Comparison of ENCODE assay signal across 9 mouse cellular contexts in genomic region chr8:57328931-57329341, GRCm38 (mm10). TPM values are rescaled to one million over a fixed set of nuclear protein-coding genes. Genes with fewer than 3 reads are reported as not detected.
A peak's percentile ranks its signal among the peaks of the same experiment; 100 is the strongest.
DNase-seq lines count a peak whose midpoint lies in the region; ATAC-seq and TF ChIP-seq lines count a peak whose summit lies in the region.
"Had no signal": no experiment of that assay in that cellular context is flagged by ENCODE, and none has a peak within 500 bp of the region (broad histone marks: within the 10 kb centered on the region; RNA-seq: fewer than 3 reads in every experiment).

No protein-coding gene starts in this region.

- no peaks in the 10 kb centered on the region for H3K9me3 ChIP-seq in lung, postnatal 0 days (ENCODE audit: low read length)
- H3K9me3 ChIP-seq in heart, embryonic 13.5 days: no peaks in the 10 kb centered on the region
- H3K9me3 ChIP-seq in limb, embryonic 13.5 days: no peaks in the 10 kb centered on the region
- no peaks in the 10 kb centered on the region for H3K9me3 ChIP-seq in stomach, embryonic 14.5 days (ENCODE audit: control insufficient read depth, low read depth, low read length)

- no peak overlapping the region for H3K27ac ChIP-seq in lung, postnatal 0 days (ENCODE audit: low read length)
- H3K27ac ChIP-seq in heart, embryonic 13.5 days (replicated peaks): peak overlapping the region; percentile 99
- H3K27ac ChIP-seq in limb, embryonic 13.5 days: peak overlapping the region; percentile 90; the same call in 1 of the 2 replicates
- peak overlapping the region; percentile 85 for H3K27ac ChIP-seq in stomach, embryonic 14.5 days (ENCODE audit: low read length)

- no peaks in the 10 kb centered on the region; the same call in 1 of the 2 replicates for H3K4me1 ChIP-seq in lung, postnatal 0 days (ENCODE audit: insufficient read depth, low read depth, low read length)
- H3K4me1 ChIP-seq in heart, embryonic 13.5 days: peaks cover 38% of the 10 kb centered on the region
- H3K4me1 ChIP-seq in limb, embryonic 13.5 days: peaks cover 57% of the 10 kb centered on the region
- H3K4me1 ChIP-seq in stomach, embryonic 14.5 days (ENCODE audit: control insufficient read depth, insufficient read depth, low read length): peaks cover 9% of the 10 kb centered on the region; the same call in 1 of the 2 replicates

- no peak for DNase-seq in lung, postnatal 0 days (ENCODE audit: low spot score)
- no peak for DNase-seq in lung, postnatal 14 days
- DNase-seq in spleen, postnatal 4 days (ENCODE audit: low spot score in 2 of 2): no peak
- DNase-seq in spleen, adult 12 weeks (ENCODE audit: low spot score): no peak
- DNase-seq in testis, postnatal 14 days (ENCODE audit: low spot score): no peak
- DNase-seq: cerebellum, adult 2 months had no signal

- peaks cover 85% of the 10 kb centered on the region for H3K27me3 ChIP-seq in lung, postnatal 0 days (replicated peaks; ENCODE audit: insufficient read depth, low read length)
- H3K27me3 ChIP-seq in heart, embryonic 13.5 days (replicated peaks): no peaks in the 10 kb centered on the region
- peaks cover 51% of the 10 kb centered on the region for H3K27me3 ChIP-seq in limb, embryonic 13.5 days
- peaks cover 18% of the 10 kb centered on the region for H3K27me3 ChIP-seq in stomach, embryonic 14.5 days (ENCODE audit: control insufficient read depth, insufficient read depth, low read length)

- H3K4me3 ChIP-seq in lung, postnatal 0 days (ENCODE audit: low read depth, low read length): peak overlapping the region; percentile 24
- peak overlapping the region; percentile 95 for H3K4me3 ChIP-seq in heart, embryonic 13.5 days
- H3K4me3 ChIP-seq in limb, embryonic 13.5 days: peak overlapping the region; percentile 81
- H3K4me3 ChIP-seq in stomach, embryonic 14.5 days (ENCODE audit: low read depth, low read length): peak overlapping the region; percentile 66

- 2% methylated on average over 19 of the region's 19 CpGs for WGBS in lung, postnatal 0 days
- 2% methylated on average over 19 of the region's 19 CpGs for WGBS in heart, embryonic 13.5 days
- WGBS in limb, embryonic 13.5 days: 2% methylated on average over 19 of the region's 19 CpGs
- 5% methylated on average over 19 of the region's 19 CpGs for WGBS in stomach, embryonic 14.5 days

- TF ChIP-seq CTCF in lung, postnatal 0 days (IDR thresholded peaks at IDR 0.05): no peak

- TF ChIP-seq EP300 in lung, postnatal 0 days (IDR thresholded peaks at IDR 0.05): no peak

- peak; percentile 13; the same call in 1 of the 2 replicates for ATAC-seq in lung, postnatal 0 days
- peak; percentile 66; the same call in 1 of the 2 replicates for ATAC-seq in heart, embryonic 13.5 days (ENCODE audit: extremely low read depth, insufficient number of reproducible peaks, low FRiP score, low TSS enrichment)
- ATAC-seq in limb, embryonic 13.5 days (ENCODE audit: low FRiP score, low read depth): peak; percentile 70
- ATAC-seq in stomach, embryonic 14.5 days (ENCODE audit: insufficient number of reproducible peaks, insufficient read depth, low FRiP score, low read depth): peak; percentile 33; the same call in 1 of the 2 replicates

- no peak overlapping the region for H3K9ac ChIP-seq in lung, postnatal 0 days (replicated peaks; ENCODE audit: low read depth)
- H3K9ac ChIP-seq in heart, embryonic 13.5 days: peak overlapping the region; percentile 100
- H3K9ac ChIP-seq in limb, embryonic 13.5 days: peak overlapping the region; percentile 78
- peak overlapping the region; percentile 33; the same call in 1 of the 2 replicates for H3K9ac ChIP-seq in stomach, embryonic 14.5 days (replicated peaks; ENCODE audit: low read depth, low read length)

- H3K36me3 ChIP-seq in lung, postnatal 0 days (ENCODE audit: insufficient read depth, low read length): no peaks in the 10 kb centered on the region
- H3K36me3 ChIP-seq in heart, embryonic 13.5 days: peaks cover 32% of the 10 kb centered on the region
- H3K36me3 ChIP-seq in limb, embryonic 13.5 days: no peaks in the 10 kb centered on the region; the same call in 1 of the 2 replicates
- H3K36me3 ChIP-seq in stomach, embryonic 14.5 days (ENCODE audit: control insufficient read depth, insufficient read depth, low read length): no peaks in the 10 kb centered on the region; the same call in 1 of the 2 replicates

- peak overlapping the region; percentile 39 for H3K4me2 ChIP-seq in lung, postnatal 0 days (replicated peaks; ENCODE audit: low read depth, low read length)
- H3K4me2 ChIP-seq in heart, embryonic 13.5 days: peak overlapping the region; percentile 92
- H3K4me2 ChIP-seq in limb, embryonic 13.5 days (replicated peaks): peak overlapping the region; percentile 75
- H3K4me2 ChIP-seq in stomach, embryonic 14.5 days (replicated peaks; ENCODE audit: low read depth, low read length): peak overlapping the region; percentile 55

RNA-seq across cellular contexts. Expression of gene Hand2, which starts 8.2 kb away (rescaled TPM):
- polyA plus RNA-seq in lung, postnatal 0 days (2015; fragmentation: Nextera tagmentation; extraction: Ambion mirVana): 0.12 and 0.14 TPM in 2 replicates
- polyA plus RNA-seq in heart, embryonic 13.5 days (2015; fragmentation: Nextera tagmentation; extraction: Ambion mirVana): 11.6 and 12.0 TPM in 2 replicates
- 10.8 and 11.4 TPM in 2 replicates for polyA plus RNA-seq in limb, embryonic 13.5 days (2015; fragmentation: Nextera tagmentation; extraction: Ambion mirVana)
- 17.7 and 18.3 TPM in 2 replicates for polyA plus RNA-seq in stomach, embryonic 14.5 days (2014; fragmentation: Nextera tagmentation; extraction: Ambion mirVana)
- polyA plus RNA-seq: cerebellum, adult 2 months had no signal

Comparison
In these comparisons a context has a peak if more than half of its experiments do, and no peak if none do; other contexts are left out.
1. ATAC-seq: peak in every context shown above with its lines; median percentile 70 in limb, embryonic 13.5 days; 66 in heart, embryonic 13.5 days; 33 in stomach, embryonic 14.5 days; 13 in lung, postnatal 0 days.
2. H3K4me2 ChIP-seq: peak in every context shown above with its lines; median percentile 92 in heart, embryonic 13.5 days; 75 in limb, embryonic 13.5 days; 55 in stomach, embryonic 14.5 days; 39 in lung, postnatal 0 days.
3. H3K4me3 ChIP-seq: peak in every context shown above with its lines; median percentile 95 in heart, embryonic 13.5 days; 81 in limb, embryonic 13.5 days; 66 in stomach, embryonic 14.5 days; 24 in lung, postnatal 0 days.
4. RNA of gene Hand2, which starts 8.2 kb away (polyA plus RNA-seq): 17.7 to 18.3 TPM in stomach, embryonic 14.5 days, 11.6 to 12.0 TPM in heart, embryonic 13.5 days and 10.8 to 11.4 TPM in limb, embryonic 13.5 days; 0.12 to 0.14 TPM in lung, postnatal 0 days; every median in the first group is over 10 times any median in the second.